Mouse (Mus musculus) cerebellum, postnatal 14 days (tissue): ENCODE measurements around the gene Lgsn.

Experiments used
- DNase-seq, 2 experiments: peaks; one replicate each; pipeline ENCODE4 v3.0.0; 2021; ENCODE audit warnings: mixed read lengths in 2 of 2

The Lgsn gene

DNA sequence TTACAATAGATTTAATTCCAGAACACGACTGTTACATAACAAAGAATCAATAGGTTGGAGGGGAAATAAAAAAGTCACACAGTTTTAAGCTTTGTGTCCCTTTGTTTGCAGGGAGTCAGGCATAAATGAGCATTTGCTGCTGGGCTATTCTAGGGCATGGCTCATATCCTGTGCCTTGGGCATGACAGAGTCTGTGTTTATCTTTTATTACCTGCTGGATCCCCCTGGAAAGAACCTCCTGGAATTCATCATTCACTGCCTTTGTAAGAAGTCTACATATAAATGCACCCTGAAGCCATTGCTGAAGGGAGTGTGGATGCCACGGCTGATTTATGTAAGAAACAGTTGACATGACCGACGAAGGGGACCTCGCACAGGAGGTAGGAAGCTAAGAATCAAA is at the start of gene Lgsn:
Gene Lgsn (plus strand): TSS at position 301 of the 400 bp plus-strand sequence.
- DNase-seq, result no peak

- DNase-seq, result no peak
Measured at GRCm38 (mm10) chr1:31138387-31138786, 37.8 kb upstream of the Lgsn start.

- no peak for DNase-seq
Measured at GRCm38 (mm10) chr1:31142288-31143094, 33.7 kb upstream of the Lgsn start.

DNA sequence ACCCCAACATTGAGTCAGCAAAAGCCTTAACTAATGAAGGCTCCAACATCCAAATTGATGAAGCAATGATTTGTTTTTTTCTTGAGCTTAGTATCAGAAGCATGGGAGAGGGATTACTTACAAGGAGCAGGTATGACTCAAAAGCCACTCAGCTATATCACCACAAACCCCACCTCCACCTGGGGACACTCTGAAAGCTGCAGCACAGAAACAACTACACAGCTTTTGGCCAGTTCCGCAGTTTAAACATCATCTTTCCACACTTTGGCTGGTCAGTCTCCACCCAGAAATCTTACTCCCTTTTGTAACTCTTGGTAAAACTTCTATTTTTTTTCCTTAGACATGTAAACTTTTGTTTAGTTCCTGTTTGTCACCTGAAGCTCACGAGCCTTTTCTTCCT is 32.6 kb upstream of the Lgsn start:
- no peak for DNase-seq

GRCm38 (mm10) chr1:31149671-31150070 is 26.5 kb upstream of the Lgsn start:
- DNase-seq, result no peak

GRCm38 (mm10) chr1:31150546-31150945 is 25.7 kb upstream of the Lgsn start:
- no peak for DNase-seq

DNA sequence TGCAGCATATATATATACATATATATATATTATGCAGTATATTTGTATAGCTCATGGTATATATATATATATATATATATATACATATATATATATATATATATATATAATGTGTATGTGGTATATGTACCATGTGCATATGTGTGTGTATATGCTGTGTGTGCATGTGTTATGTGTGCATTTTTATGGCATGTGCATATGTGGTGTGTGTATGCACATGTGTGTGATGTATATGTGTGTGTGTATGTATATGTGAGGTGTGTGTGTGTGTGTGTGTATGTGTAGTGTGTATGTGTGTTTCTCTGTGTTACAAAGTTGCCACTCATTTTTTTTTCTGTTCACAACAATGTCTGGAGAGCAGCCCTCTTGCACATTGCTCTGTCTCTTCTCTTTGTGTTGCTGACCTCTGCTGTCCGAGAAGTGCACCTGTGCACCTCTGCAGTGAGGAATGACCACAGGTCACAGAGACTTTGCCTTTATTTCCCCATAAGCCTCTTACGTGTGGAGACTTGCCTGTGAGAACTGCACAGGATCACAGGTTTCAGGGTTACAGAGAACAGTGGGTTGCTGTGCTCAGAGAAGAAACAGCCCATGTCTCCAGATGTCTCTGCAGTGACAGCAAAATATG is 23.3 kb upstream of the Lgsn start:
- DNase-seq, result peak in 1 of 2 experiments; percentile 15

- peak; percentile 51 to 57 for DNase-seq
Measured at GRCm38 (mm10) chr1:31153793-31154349, 22.3 kb upstream of the Lgsn start.

GRCm38 (mm10) chr1:31156185-31156584 is 20.0 kb upstream of the Lgsn start:
- DNase-seq, result no peak

DNA sequence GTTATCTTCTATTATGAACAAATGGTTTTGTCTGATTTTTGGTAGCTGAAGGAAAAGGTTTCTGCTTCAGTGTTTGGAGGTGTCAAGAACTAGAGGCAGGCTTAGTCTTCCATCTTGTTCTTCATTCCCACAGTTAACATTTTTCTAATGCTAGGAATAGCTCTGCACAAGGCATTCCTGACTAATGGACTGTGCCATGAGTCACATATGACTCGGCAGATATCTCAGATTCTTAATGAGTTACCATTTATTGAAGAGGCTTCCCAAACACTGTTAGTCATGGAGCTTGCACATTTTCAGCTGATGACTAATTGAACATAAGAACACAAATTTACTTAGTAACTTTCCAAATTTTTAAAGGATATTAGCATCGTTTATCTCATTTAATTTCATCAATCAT is 19.3 kb upstream of the Lgsn start:
- DNase-seq, result no peak

DNA sequence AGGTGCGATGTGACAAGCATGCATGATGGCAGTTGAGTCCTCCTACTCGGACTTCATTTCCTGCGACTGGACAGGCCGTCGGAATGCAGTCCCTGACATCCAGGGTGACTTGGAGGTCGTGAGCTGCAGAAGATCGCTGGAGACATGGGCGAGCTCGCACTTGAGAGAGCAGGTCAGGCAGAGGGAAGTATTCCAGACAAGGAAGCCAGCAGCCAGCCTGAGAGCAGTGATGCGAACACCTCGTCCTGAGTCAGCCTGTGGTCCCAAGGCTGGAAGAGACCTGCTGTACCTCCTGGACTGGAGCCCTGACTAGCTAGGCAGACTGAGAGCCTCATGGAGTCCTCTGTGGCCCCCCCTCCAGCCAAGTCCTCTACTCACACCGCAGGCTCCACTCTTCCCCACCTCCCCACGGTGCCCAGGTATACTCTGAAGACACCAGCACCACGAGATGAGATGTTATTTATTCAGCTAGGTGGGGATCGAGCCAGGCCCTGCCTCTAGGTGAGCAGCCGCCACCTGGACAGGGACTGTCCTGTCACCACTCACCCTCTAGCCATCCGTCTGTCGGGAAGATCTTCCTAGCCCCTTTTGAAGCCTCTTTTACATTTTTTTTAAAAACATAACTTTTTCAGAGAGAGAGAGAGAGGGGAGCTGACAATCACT is 11.5 kb upstream of the Lgsn start:
- DNase-seq, result peak; percentile 34 to 38

DNA sequence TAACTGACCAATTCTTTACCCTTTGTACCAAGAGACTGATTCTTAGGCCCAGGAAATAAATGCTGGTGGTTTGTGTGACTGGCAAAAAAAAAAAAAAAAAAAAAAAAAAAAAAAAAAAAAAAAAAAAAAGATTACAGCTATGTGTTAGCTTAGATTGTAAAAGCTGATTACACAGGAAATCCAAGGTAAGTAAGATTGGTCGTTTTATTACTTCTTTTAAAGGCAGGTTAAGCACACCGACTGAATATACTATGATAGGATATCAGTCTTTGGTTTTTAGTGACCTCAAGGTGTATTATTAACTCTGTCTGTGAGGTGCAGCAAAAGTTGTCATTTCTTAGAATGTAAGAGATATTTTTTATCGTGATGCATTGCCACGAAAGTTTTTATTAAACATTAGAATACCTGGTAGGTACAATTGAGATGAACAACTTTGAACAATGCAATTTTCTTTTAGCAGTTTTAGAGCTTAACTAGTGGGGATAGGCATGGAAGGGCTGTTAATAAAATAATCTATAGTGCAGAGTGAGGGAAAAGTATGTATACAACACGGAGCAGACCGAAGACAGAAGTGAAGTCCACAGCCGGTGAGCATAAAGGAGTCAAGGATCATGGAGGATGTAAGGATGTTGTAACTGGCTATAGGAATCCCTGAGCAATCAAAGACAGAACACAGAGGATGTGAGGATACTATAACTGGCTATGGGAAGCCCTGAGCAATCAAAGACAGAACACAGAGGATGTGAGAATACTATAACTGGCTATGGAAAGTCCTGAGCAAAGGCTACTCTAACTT is 10.7 kb upstream of the Lgsn start:
- DNase-seq, result no peak

GRCm38 (mm10) chr1:31175401-31175800 is 800 bp upstream of the Lgsn start:
- no peak for DNase-seq

DNA sequence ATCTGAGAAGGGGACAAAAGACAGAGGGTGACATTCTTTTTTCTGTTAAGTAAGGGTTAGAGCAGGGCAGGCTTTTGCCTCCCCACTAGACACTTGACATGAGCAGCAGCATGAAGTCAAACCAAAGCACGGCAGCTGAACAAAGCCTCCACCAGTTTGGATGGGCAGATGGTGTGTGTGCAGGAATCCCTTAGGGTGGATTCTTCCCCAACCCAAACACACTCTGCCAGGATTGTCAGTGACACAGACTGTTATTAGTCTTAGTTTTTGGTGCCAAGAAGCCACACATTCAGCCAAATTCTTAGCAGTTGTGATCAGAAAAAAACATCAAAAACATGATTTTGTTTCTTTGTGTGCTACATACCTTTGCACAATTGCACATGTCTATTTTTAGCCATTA is 2.1 kb downstream of the Lgsn start:
- peak; percentile 73 to 79 for DNase-seq

- no peak for DNase-seq
Measured at GRCm38 (mm10) chr1:31190237-31190866, 14.2 kb downstream of the Lgsn start.

- no peak for DNase-seq
Measured at GRCm38 (mm10) chr1:31195633-31196032, 19.4 kb downstream of the Lgsn start.

- DNase-seq, result no peak
Measured at GRCm38 (mm10) chr1:31196959-31197358, 20.8 kb downstream of the Lgsn start.

DNA sequence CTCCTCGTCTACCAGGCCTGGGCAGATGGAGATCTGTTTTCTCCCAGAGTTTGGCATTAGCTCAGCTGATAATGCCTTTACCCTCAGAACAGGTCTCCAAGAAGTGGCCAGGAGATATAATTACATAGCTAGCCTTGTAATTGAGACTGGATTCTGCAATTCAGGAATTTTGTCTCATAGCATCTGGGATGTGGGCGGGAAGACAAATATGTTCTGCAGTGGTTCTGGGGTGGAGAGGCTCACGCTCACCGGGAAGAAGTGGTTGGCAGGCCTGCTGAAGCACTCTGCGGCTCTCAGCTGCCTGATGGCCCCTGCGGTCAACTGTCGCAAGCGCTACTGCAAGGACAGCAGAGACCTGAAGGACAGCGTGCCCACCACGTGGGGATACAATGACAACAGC is 27.6 kb downstream of the Lgsn start:
- DNase-seq, result no peak

DNA sequence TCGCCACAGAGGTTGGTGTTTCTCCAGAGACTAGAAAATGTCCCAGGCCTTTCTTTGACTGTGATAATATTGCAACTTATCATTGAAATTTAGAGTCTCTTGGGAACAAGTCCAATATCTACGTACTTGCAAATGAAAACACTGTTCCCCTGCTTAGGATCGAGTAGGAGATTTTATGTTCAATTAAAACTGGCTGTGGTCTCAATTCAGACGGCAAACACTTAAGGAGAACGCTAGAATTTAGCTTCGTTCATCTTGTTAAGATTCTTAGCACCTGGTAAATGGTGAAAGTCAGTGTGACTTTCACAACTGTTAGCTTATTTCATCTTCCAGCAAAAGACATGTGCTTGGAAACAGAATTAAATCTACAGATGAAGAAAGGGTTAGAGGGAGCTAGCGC is 29.1 kb downstream of the Lgsn start:
- DNase-seq, result no peak

DNA sequence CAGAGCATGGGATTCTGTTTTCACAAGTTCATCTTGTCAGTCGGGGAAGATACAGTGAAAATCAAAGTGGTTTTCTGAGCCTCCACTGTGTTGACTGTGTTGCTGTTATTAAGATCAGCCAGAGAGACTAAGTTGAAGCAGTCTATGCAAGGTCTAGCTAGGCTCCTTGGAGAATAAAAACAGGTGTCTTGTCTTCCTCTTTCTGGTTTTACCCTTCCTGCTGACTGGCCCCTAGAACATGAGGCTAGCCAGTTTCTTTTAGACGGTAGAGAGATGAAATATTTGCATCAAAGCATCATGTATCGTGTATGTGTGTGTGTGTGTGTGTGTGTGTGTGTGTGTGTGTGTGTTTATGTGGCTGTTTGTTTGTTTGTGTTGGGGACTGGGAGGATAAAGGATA is 29.6 kb downstream of the Lgsn start:
- DNase-seq, result no peak

DNA sequence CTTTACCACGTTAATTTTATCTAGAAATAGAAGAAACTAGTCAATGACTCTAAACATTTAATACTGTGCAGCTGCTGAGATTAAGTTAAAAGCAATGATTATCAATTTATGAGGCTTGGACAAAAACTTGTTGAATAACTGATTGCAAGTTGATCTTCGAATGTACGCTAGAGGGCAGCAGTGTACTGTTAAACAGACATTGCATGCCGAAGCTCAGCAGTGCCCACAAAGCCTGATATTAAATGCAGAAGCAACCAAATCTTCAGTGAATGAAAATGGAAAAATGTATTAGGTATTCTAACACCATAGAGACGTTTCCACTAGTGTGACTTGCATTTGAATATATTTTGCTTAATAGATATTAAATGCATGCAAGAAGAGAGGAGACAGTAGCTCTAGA is 33.9 kb downstream of the Lgsn start:
- DNase-seq, result peak; percentile 80 to 83

DNA sequence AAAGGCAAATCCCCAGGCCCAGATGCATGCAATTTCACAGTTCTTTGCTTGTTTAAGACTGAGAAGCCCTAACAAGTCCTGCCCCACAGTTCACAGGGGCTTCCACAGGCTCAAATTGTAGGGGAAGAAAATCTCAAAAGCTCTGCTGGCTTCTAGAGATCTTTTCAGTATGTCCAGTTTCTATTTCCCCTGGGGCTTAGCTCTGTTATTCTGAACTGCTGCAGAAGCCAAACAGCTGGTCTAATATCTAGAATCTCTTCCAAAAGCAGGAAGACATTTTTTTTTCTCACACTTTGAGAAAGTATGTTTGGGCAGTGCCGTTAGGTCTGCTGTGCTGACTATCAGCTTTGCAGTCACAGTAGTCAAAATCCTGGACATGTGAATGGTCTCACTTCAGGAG is 38.6 kb downstream of the Lgsn start:
- DNase-seq, result no peak
